Mouse (Mus musculus): Measurements from ENCODE around the gene Xylt2. TPM values are rescaled to one million over a fixed set of nuclear protein-coding genes. Genes with fewer than 3 reads are reported as not detected.
"Not testable (repeated sequence)": the region's sequence is repeated elsewhere in the genome, so short reads cannot be mapped to it uniquely, and the experiment has no call there.

Xylt2 gene
- polyA plus RNA-seq, 1 experiment: 12.7 TPM

DNA sequence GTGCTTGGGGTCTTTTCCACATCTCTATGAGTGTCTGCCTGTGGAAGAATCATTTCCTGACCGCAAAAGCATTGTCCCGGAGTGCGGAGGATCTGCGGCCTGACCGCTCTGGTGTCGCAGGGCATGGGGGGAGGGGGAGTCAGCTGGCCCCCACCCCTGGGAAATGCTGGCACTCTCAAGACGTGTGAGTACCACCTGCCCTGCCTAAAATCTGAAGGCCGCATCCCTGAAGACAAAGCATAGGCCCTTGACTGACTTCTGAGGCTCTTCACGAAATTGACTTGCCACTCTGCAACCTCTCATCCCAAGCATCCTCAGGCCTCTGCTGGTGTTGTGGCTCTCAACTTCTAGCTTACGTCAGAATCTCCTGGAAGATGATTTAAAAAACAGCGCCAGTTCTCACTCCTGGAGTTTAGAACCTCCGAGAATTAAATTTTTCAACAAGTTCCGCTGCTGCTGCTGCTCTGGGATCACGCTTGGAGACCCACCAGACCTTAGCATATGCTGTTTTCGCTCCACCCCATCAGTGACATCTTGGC is 361 bp upstream of the Xylt2 start:
- no peak for DNase-seq (ENCODE audit: low spot score)

DNA sequence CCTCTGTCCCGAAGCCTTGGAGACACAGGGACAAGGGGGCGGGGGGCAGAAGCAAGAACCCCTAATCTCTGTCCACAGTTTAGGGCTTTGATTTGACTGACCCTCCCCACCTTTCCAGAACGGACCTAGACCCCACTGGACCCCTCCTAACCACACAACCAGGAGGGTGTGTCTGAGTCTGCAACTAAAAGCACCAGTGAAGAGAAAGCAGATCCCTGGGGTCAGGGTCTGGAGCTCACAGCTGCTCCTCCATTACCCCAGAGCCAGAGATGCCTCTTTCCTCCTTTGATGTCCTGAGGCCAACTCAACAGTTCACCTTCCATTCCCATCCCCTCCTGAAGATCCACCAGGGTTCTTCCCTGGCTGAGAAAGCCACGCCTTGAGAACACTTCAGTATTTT is 1.0 kb downstream of the Xylt2 start:
- no peak for DNase-seq (ENCODE audit: low spot score)

DNA sequence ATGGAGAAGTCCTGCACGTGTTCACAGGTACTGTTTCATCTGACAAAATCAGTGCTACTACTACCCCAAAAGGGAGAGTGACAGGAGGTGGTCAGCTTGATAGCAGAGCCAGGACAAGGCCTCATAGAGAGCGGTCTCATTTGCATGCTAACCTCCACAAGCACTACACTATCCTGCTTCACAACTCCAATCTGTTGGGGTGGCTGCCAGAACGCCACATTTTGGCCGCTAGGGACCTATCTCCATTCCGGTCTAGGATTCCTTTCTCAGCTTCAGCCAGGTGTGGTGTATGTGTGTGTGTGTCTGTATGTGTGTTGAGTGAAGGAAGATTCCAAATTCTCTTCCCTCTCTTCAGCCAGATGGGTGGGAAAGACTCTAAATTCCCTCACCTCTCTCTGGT is 1.9 kb downstream of the Xylt2 start:
- DNase-seq (ENCODE audit: low spot score): no peak

DNA sequence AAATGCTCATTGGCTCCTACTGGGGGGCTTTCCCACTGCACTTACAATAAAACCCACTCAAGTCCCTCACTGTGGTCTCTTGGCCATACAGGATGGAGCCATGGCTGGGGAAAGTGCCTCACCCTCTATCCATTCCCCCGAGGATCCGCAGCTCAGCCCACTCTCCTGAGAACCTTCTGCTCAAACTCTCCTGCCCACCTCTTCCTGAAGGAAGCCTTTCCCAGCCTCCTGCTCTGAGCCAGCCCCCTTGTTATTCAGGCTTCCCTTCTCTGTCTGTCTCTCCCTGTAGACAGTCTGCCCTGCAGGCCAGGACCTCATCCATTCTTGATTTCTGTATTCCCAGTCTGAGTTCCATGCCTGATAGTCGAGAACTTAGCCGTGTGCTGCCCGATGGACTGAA is 2.3 kb downstream of the Xylt2 start:
- no peak for DNase-seq (ENCODE audit: low spot score)

DNA sequence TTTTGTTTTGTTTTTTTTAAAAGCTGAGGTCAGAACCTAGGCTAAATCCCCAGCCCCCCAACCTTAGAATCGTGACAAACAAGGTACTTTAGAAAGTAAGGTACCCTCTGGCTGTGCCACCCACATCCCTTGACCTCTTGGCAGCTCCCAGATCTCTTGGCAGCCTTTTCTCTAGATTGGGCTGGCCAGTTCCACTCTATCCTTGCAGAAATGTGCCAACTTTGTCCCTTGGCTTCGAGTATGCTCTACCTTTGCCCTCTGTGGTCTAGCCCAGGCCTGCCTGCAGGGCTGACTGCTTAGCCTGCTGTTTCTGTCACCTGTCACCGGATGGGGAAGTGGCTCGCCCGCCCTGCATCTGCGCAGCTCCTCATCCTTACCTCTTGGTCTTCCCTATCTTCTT is 12.0 kb downstream of the Xylt2 start:
- no peak for DNase-seq (ENCODE audit: low spot score)

DNA sequence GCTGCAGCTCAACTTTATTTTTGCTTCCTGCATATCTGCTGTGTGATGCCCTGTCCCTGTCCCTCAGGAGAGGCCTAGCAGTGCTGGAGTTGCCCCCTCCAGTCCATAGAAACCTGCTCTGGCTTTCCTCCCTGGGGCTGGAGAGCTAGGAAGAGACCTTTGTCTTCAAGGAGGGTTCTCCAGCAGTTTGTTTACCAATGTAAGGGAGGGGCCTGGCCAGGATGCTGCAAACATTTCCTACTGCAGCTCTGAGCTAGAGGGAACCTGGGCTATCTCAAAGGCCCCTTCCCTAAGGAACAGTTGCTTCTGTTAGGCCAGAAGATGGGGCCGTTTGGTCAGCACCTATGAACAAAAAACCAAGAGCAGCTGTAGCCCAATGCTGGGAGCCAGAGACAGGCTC is 16.0 kb downstream of the Xylt2 start:
- no peak for DNase-seq (ENCODE audit: low spot score)

DNA sequence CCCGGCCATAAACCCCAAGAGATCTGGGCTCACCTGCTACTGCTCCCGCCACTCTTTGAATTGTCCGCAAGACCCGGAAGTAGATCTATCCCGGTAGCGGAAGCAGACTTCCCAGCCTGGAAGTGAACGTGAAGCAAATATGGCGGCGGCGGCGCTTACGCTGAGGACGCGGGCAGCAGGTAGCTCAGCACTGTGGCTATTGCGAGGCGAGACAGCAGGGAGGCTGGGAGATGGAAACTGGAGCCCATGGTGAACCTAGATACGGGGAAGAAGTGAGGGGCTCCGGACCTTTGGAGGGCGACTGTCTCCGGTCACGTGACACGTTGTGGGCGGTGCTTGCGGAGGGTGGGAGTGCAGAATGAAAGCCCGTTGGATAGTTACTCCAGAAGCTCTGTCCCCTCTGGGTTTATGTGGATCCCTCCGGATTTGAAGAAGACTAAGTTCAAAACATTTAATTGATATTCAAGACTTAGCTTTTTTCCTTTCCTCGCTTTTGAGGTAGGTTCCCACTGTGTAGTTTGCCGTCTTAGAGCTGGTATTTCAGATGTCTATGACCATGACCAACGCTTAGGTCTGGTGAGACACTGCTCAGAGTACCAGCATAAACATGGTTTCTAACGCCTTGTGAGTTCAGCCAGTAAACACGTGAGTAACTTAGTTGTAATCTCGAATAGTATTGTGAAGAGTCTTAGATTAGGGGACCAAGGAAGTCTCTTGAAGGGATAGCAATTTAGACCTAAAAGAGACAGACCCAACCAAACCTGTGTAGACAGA is 23.5 kb downstream of the Xylt2 start, which contains the start of the genes Mrpl27 and Eme1:
Gene Mrpl27 (plus strand): TSS at position 105 of the 774 bp plus-strand sequence.
Gene Eme1 (minus strand): TSS at position 302 of the 774 bp plus-strand sequence.
- DNase-seq (ENCODE audit: low spot score): peak; percentile 81

DNA sequence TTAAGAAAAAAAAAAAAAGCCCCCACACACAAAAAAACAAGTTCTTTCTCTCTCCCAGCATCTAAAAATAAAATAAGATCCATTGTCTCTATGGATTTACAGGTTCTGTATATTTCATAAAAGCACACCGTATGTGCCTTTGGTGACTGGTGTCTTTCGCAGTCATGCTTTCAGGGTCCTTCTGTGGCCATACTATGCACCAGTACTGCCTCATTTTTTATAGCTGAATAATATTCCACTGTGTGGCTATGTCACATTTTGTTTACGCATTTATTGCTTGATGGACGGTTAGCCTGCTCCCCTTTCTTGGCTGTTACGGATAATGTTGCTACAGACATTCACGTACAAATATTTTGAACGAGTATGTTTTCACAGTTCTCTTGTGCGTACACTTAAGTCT is 24.3 kb downstream of the Xylt2 start:
- DNase-seq (ENCODE audit: low spot score): no peak

DNA sequence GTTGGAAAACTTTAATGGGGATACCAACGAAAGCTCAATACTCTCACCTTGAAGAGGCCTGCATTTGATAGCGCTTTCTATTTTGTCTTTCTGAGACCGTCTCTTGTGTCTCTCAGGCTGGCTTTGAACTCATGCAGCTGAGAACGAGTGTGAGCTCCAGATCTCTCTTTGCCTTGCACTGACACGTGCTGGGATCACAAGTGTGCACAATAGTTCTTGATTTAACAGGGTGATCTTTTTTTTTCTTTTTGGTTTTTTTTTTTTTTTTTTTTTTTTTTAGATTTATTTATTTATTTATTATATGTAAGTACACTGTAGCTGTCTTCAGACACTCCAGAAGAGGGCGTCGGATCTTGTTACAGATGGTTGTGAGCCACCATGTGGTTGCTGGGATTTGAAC is 26.1 kb downstream of the Xylt2 start:
- DNase-seq (ENCODE audit: low spot score): not testable (repeated sequence)

DNA sequence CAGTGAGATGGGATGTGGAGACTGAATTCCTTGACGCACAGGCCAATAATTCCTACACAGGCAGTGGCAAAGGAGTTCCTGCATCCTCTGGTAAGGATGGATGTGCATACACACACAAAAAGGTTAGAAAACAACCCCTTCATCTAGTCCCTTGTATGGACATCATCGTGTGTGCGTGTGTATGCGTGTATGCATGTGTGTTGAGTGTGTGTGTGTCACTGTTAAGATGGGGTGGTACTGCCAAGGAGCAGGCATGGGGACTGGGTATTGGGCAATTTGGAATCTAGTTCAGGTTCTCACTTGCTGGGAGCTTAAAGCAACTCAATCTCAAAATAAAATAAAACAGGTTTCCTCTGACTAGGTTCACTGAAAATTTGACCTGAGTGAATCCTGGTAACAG is 30.9 kb downstream of the Xylt2 start:
- DNase-seq (ENCODE audit: low spot score): no peak

DNA sequence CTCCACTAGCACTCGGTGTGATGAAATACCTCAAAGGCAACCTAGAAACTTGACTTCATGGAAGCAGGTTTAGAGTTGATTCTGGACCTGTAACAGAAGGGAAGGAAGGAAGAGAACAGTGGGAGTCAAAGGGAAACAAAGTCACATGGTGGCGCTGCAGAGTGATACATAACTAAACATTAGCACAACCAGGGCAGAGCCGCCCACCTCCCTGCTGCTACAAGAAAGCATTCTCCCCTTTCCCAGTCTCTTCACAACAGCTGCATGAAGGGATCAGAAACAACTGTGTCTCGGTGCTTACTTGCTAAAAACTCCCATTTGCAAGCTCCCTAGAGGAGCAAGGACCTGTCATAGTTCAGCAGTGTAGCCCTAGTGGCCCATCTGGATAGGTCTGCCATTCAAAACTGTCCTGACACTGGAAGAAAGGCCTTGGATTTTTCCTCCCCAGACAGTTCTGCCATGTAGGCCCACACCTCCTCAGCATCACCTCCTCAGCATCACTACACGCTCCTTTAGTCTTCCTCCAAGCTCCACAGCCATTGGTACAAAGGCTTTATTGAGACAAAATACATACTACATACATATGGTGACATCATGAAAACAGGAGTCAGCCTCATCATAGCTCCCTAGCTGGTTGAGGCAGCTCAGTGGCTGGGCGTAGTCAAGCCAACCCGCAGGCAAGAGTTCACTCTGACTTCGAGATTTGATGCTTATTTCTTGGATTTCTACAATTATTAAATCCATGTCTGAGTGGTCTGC is 32.7 kb downstream of the Xylt2 start:
- DNase-seq (ENCODE audit: low spot score): no peak

DNA sequence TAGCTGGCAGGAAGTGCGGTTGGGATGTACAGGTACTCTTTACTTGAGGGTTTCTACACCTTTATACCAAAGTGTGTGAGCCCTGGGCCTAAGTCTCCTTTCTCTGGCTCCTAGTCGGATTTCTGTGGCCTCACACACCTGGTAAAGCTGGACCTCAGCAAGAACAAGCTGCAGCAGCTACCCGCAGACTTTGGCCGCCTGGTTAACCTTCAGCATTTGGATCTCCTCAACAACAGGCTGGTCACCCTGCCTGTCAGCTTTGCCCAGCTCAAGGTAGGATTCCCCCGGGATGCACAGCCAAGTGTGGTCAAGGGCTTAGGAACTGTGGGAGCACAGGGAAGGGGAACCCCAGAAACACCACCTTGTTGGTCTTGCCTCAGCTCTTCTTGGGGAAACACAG is 42.9 kb downstream of the Xylt2 start:
- DNase-seq (ENCODE audit: low spot score): no peak

DNA sequence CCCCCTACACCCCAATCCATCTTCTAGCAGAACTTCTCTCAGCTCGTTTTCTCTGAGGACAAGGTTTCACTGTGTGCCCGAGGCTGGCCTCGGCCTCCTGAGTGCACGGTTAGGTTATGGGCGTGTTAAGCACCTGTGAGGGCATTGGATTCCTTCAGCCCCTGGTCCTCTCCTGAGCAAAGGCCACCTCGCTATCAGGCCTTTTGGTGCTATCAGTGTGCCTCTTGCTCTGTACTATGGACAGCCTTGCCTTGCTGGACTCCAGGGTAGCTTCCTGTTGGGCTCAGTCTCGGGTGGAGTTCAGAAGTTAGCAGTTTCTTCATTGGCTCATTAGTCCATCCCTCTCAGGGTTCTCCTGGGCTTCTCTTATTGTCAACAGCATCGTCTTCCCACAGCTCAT is 44.3 kb downstream of the Xylt2 start:
- no peak for DNase-seq (ENCODE audit: low spot score)

DNA sequence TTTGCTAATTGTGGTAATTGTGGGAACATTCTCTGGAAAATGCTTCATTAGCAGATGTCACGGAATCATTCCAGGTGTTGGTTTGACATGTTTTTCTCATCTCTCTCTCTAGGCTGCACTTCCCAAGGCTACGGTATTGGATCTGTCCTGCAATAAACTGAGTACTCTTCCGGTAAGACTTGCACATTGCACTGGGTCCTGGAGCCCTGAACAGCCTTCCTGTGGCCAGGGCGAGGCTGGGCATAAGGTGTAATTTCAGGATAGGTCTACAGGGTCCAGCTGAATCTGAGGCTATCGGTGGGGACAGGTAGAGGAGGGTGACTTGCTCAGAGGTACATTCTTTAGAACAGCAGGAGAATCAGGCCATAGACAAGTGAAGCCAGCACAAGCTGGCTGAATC is 45.3 kb downstream of the Xylt2 start:
- DNase-seq (ENCODE audit: low spot score): no peak

DNA sequence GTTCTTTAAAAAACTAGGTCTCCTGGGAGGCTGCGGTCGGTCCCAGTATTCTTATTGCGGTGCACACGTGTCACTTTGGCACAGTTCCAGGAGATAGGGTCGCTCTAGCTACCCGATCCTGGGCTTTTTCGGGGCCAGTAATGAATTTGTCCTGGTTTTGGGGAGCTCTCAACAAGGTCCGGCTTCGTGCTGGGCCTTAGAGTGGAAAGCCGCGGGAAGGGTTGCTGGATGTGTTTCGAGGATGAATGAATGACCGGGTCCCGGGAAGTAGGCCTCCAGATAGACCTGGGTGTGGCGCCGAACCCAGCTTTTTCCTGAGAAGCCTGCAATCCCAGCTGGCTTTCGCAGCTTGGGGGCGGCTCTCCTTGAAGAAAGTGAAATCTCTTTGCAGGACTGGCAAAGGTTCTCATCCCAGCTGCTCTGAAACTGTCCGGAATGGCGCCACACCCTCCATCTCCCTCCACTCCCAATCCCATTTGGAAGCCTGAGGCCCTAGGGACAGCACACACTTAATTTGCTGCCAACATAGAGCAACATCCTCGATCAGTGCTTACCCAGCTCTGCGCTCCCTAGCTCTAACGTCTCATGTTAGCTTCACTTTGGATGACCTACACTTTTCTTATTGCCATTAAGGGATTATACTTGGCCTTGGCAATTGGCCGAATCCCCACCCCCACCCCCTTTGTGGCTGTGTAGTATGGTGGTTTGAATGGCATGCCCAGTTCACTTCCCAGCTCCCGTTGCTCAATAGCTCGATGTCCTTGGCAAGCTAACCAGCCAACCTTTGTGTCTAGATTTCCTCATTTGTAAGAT is 46.9 kb downstream of the Xylt2 start:
- peak; percentile 41 for DNase-seq (ENCODE audit: low spot score)

DNA sequence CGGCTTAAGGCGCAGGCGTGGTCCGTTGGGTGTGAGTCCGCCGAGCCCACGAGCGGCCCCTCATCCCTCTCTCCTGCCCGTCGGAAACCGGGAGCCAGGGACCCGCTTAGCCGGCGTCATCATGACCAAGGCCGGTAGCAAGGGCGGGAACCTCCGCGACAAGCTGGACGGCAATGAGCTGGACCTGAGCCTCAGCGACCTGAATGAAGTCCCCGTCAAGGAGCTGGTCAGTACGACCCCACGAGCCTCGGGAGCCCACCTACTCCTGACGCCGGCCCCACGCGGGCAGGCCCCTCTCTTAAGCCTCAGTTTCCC is 47.5 kb downstream of the Xylt2 start:
- DNase-seq (ENCODE audit: low spot score): no peak

DNA sequence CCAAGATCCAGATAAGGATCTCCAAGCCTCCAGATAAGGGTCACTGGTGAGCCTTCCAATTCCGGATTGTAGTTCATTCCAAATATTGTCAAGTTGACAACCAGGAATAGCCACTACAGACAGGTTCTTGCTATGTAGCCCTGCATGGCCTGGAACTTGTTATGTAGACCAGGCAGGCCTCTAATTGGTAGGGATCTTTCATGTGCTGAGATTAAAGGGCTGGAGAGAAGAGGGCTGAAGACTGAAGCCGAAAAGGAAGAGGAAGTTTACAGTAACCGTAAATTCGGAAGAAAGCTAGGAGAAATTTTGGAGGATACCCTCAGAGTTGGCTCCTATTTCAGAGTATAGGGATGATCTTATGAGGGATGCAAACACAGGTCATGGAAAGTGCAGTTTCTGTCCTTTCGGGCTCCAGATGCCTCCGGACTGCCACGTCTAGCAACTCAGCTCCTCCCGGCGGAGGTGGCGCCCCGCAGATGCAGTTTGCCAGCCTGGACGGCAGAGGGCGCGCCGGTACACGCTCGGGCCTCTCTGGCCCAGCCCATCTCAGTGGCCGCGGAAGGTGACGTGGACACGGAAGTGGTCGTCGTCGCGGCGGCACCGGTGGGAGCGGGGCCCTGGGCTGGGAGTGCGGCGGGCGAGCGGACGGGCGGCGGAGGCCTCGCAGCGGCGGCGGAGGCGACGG is 48.0 kb downstream of the Xylt2 start, which contains the start of gene Lrrc59:
Gene Lrrc59 (plus strand): TSS at position 569 of the 685 bp plus-strand sequence.
- DNase-seq (ENCODE audit: low spot score): peak; percentile 96

DNA sequence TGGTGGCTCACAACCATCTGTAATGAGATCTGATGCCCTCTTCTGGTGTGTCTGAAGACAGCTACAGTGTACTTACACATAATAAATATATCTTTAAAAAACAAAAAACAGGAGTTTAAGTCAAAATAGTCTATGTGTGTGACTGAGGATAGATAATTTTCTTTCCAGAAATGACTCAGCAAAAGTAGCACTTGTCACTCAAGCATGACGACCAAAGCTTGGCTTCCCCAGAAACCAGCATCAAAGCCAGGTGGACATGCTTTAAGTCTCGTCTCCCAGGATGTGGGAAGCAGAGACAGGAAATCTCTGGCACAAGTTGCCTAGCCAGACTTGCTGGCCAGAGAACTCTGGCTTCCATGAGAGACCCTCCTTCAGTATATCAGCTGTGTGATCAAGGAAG is 55.2 kb downstream of the Xylt2 start:
- no peak for DNase-seq (ENCODE audit: low spot score)

DNA sequence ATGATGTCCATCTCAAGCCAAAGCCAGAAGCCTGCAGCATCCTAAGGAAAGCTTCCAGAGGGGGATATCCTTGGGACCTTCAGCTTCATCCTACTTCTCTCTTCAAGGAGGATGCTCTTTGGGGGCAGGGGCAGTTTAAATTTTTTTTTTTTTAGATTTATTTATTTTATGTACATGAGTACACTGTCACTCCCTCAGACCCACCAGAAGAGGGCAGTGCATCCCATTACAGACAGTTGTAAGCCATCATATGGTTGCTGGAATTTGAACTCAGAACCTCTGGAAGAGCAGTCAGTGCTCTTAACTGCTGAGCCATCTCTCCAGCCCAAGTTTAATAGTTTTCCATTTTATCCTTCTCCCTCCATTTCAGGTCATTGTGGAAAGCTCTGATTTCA is 55.9 kb downstream of the Xylt2 start:
- DNase-seq (ENCODE audit: low spot score): no peak

DNA sequence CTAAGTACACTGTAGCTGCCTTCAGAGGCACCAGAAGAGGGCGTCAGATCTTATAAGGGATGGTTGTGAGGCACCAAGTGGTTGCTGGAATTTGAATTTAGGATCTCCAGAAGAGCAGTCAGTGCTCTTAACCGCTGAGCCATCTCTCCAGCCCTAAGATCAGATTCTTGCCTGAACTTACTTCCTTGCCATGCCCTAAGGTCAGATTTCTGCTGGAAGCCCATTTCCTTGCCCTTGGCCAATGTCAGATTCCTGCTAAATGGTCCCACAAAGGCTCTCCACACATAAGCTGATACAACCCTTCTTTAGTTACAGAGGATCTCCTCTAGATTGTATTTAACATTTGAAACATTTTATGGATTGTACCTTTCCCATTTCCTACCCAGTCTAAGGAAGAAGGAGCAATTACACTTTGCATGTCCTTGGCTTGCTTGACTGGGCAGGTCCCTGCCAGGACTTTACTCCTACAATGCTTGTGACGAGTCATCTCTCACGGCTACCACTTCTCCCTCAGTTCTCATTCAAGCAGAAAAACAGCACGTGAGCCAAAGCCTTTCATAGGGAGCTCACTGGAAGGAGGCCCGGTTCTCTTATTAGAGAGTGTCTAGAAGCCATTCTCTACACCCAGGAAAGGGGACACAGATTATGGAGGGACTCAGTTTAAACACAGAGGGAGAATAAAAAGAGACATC is 56.4 kb downstream of the Xylt2 start:
- no peak for DNase-seq (ENCODE audit: low spot score)

DNA sequence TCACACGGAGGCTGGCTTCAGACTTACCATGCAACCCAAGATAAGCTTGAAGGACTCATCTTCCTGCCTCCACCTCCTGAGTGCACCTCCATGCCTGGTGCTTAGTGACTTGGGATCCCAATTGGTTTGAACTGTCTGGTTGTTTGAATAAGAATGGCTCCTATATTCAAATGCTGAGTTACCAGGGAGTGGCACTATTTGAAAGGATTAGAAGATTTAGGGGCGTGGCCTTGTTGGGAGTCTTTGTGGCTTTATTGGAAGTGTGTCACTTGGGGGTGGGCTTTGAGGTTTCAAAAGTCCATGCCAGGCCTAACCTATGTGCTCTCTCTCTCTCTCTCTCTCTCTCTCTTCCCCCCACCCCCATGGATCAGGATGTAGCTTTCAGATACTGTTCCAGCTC is 59.7 kb downstream of the Xylt2 start:
- no peak for DNase-seq (ENCODE audit: low spot score)
